Mouse (Mus musculus): Measurements from ENCODE around the gene Csk.

DNA sequence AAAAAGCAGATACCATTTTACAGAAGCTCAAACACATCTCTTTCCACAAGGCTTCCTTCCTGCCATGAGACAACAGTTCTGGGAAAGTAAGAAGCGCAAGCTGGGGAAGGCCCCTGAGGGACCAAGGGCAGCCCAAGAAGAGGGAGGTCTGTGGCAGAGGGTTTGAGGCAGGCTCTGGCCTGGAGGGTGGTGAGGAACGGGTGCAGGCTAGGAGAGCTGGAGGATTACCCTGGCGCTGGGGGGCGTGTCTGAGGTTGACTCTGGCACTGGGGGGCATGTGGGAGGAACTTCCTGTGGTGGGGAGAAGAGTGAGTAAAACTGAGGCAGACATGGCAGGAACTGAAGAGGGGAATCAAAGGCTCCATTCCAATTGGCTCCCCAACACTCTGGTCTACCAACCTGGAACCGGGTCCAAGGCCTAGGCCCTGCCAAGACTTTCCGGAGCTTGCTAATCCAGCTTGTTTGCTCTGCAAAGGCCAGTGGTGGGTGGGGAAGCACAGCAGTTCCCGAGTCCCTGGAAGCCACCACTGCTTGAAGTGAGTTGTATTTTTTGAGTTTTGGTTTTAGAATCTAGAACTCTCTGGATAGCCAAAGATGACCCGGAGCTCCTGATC, 35.8 kb downstream of the Csk start:
- TF ChIP-seq CTCF (IDR thresholded peaks at IDR 0.05; ENCODE audit: insufficient read depth, low read length) (no peak), POLR2A (IDR thresholded peaks at IDR 0.05; ENCODE audit: borderline replicate concordance, extremely low read depth, low read depth, low read length) (no peak)

Data from lung, adult 2 months (tissue).